ENCODE assay signal across 13 mouse cellular contexts in genomic region chr19:46784502-46784901, GRCm38 (mm10). TPM values are rescaled to one million over a fixed set of nuclear protein-coding genes. Genes with fewer than 3 reads are reported as not detected.
DNase-seq lines count a peak whose midpoint lies in the region; ATAC-seq and TF ChIP-seq lines count a peak whose summit lies in the region.
"Had no signal": no experiment of that assay in that cellular context is flagged by ENCODE, and none has a peak within 500 bp of the region (broad histone marks: within the 10 kb centered on the region; RNA-seq: fewer than 3 reads in every experiment).

No protein-coding gene starts in this region.

- TF ChIP-seq CTCF in liver, adult 2 months (IDR thresholded peaks at IDR 0.05; ENCODE audit: low read depth, low read length) = no peak
- TF ChIP-seq CTCF in small intestine, adult 2 months (IDR thresholded peaks at IDR 0.05; ENCODE audit: extremely low read depth, insufficient read length, insufficient replicate concordance, low read depth, low read length) = no peak

- H3K27me3 ChIP-seq in kidney, embryonic 15.5 days = no peaks in the 10 kb centered on the region
- H3K27me3 ChIP-seq in liver, adult 2 months (ENCODE audit: control insufficient read depth, insufficient read depth, low read length) = no peaks in the 10 kb centered on the region
- no peaks in the 10 kb centered on the region for H3K27me3 ChIP-seq in small intestine, adult 2 months (ENCODE audit: control insufficient read depth, insufficient read depth, low read length)
- H3K27me3 ChIP-seq: lung, embryonic 15.5 days; midbrain, embryonic 13.5 days had no signal

- WGBS in kidney, embryonic 15.5 days = 76% methylated on average over 6 of the region's 6 CpGs
- 17% methylated on average over 6 of the region's 6 CpGs for WGBS in liver, adult 2 months
- WGBS in small intestine, adult 2 months = 18% methylated on average over 6 of the region's 6 CpGs

- H3K9ac ChIP-seq in kidney, embryonic 15.5 days = 0 out of 2 replicates have a peak overlapping the region, but pooled peaks have one; percentile 5
- no peak overlapping the region for H3K9ac ChIP-seq in liver, adult 2 months (ENCODE audit: low read depth, low read length)
- H3K9ac ChIP-seq: lung, embryonic 15.5 days; midbrain, embryonic 13.5 days had no signal

- no peaks in the 10 kb centered on the region for H3K36me3 ChIP-seq in kidney, embryonic 15.5 days
- no peaks in the 10 kb centered on the region for H3K36me3 ChIP-seq in liver, adult 2 months (ENCODE audit: control insufficient read depth, insufficient read depth, low read length)
- no peaks in the 10 kb centered on the region for H3K36me3 ChIP-seq in small intestine, adult 2 months (ENCODE audit: control insufficient read depth, insufficient read depth, low read length)
- H3K36me3 ChIP-seq: lung, embryonic 15.5 days; midbrain, embryonic 13.5 days had no signal

- no peaks in the 10 kb centered on the region for H3K79me2 ChIP-seq in liver, adult 2 months (ENCODE audit: control insufficient read depth, insufficient read depth, low read length)

- no peak for ATAC-seq in kidney, embryonic 15.5 days (replicated peaks; ENCODE audit: low FRiP score)
- ATAC-seq: midbrain, embryonic 13.5 days had no signal

- DNase-seq in kidney, adult 9 months = no peak
- peak; percentile 86 for DNase-seq in adipocyte (ENCODE audit: low spot score)
- DNase-seq in liver, adult 2 months (ENCODE audit: extremely low read depth, low read depth, low spot score) = peak; percentile 86
- DNase-seq in adrenal gland, adult 8-10 months = no peak
- DNase-seq in cerebellum, postnatal 14 days = no peak
- DNase-seq in right cerebral cortex, postnatal 25 days = no peak
- DNase-seq: cerebellum, adult 8-10 months; gastrocnemius, postnatal 25 days had no signal

- no peaks in the 10 kb centered on the region for H3K9me3 ChIP-seq in kidney, embryonic 15.5 days (replicated peaks)
- H3K9me3 ChIP-seq: G1E; lung, embryonic 15.5 days; midbrain, embryonic 13.5 days had no signal

- H3K4me2 ChIP-seq in kidney, embryonic 15.5 days = no peak overlapping the region
- H3K4me2 ChIP-seq: lung, embryonic 15.5 days; midbrain, embryonic 13.5 days had no signal

- H3K4me1 ChIP-seq in kidney, embryonic 15.5 days = peaks cover 16% of the 10 kb centered on the region
- H3K4me1 ChIP-seq in liver, adult 2 months (ENCODE audit: control insufficient read depth, insufficient read depth, low read length) = peaks cover 10% of the 10 kb centered on the region
- peaks cover 5% of the 10 kb centered on the region; the same call in 1 of the 2 replicates for H3K4me1 ChIP-seq in small intestine, adult 2 months (ENCODE audit: control insufficient read depth, insufficient read depth, insufficient read length, low read length)
- H3K4me1 ChIP-seq: lung, embryonic 15.5 days had no signal

- no peak overlapping the region for H3K4me3 ChIP-seq in kidney, embryonic 15.5 days (replicated peaks)
- no peak overlapping the region for H3K4me3 ChIP-seq in liver, adult 2 months (ENCODE audit: insufficient read depth, low read depth, low read length)
- no peak overlapping the region for H3K4me3 ChIP-seq in small intestine, adult 2 months (ENCODE audit: low read depth, low read length)
- H3K4me3 ChIP-seq: lung, embryonic 15.5 days; midbrain, embryonic 13.5 days had no signal

- TF ChIP-seq POLR2A in liver, adult 2 months (IDR thresholded peaks at IDR 0.05; ENCODE audit: extremely low read depth, insufficient read depth, low read length) = no peak
- no peak for TF ChIP-seq POLR2A in small intestine, adult 2 months (IDR thresholded peaks at IDR 0.05; ENCODE audit: low read depth, low read length)

- 0 out of 2 replicates have a peak overlapping the region, but pooled peaks have one; percentile 28 for H3K27ac ChIP-seq in kidney, embryonic 15.5 days
- no peak overlapping the region for H3K27ac ChIP-seq in liver, adult 2 months (replicated peaks; ENCODE audit: insufficient read depth, low read depth, low read length)
- peak overlapping the region; percentile 75 for H3K27ac ChIP-seq in small intestine, adult 2 months (ENCODE audit: insufficient read depth, low read depth, low read length)
- H3K27ac ChIP-seq: lung, embryonic 15.5 days; midbrain, embryonic 13.5 days had no signal

RNA-seq across cellular contexts. Expression of gene Cnnm2, which starts 23.1 kb away (rescaled TPM):
- 6.1 and 7.9 TPM in 2 replicates for polyA plus RNA-seq in kidney, embryonic 15.5 days (2015; fragmentation: Nextera tagmentation; extraction: Ambion mirVana)
- 4.4 and 5.3 TPM in 2 replicates for total RNA-seq in liver, adult 2 months (2014; rRNA removed)
- 6.3 and 7.1 TPM in 2 replicates for polyA plus RNA-seq in liver, adult 2 months (2012; rRNA removed)
- 11.1 and 16.9 TPM in 2 replicates for polyA plus RNA-seq in small intestine, adult 2 months (2012; rRNA removed)
- total RNA-seq in adrenal gland, adult 8-10 months (2022) = 10 to 100 TPM; 27.6 to 45.6 (median 37.6) TPM

Comparison
In these comparisons a context has a peak if more than half of its experiments do, and no peak if none do; other contexts are left out.
1. DNase-seq: peak in adipocyte (single experiment) and liver, adult 2 months (single experiment); none in kidney, adult 9 months (single experiment), adrenal gland, adult 8-10 months (single experiment), cerebellum, postnatal 14 days (0 of 2) and right cerebral cortex, postnatal 25 days (single experiment).